Mouse (Mus musculus) ES-Bruce4 (cell line): Measurements from ENCODE around the gene Trdn.

ENCODE experiments used
- CTCF ChIP-seq: IDR thresholded peaks from one replicate; pipeline ENCODE4 v1.8.1; 2011; ENCODE audit warnings: low read depth, low read length
- EP300 ChIP-seq: IDR thresholded peaks from 2 replicates; pipeline ENCODE4 v1.6.1; 2011; ENCODE audit warnings: low read depth, low read length; ENCODE audit not compliant: insufficient read depth

- TF ChIP-seq CTCF: no peak
- no peak for TF ChIP-seq EP300
Measured at GRCm38 (mm10) chr10:33366521-33366920, 286.2 kb downstream of the Trdn start.
